Mouse (Mus musculus) gastrocnemius, postnatal 10 days (tissue): ENCODE data around the gene Cdh12. TPM values are rescaled to one million over a fixed set of nuclear protein-coding genes. Genes with fewer than 3 reads are reported as not detected.
"Not testable (repeated sequence)": the region's sequence is repeated elsewhere in the genome, so short reads cannot be mapped to it uniquely, and the experiment has no call there.

Source experiments
- DNase-seq: peaks from one replicate; pipeline ENCODE4 v3.0.0; 2021; ENCODE audit warnings: mixed read lengths
- microRNA-seq, 2 experiments: library from miRNA; unstranded; fragments of <30 nt; microRNA quantifications; one replicate each; pipeline ENCODE4 v1.2.0; 2021
- total RNA-seq, 2 experiments: library from RNA; stranded (reverse); gene quantifications; 2 replicates each; pipeline ENCODE4 v1.2.3; 2021

Cdh12 gene
- total RNA-seq, 2 experiments from 2014 or later = 0.33 TPM; not detected in 1

- DNase-seq = no peak
Measured at GRCm38 (mm10) chr15:21375871-21376270, 926.8 kb downstream of the Cdh12 start.

GRCm38 (mm10) chr15:21391442-21391841 is 942.4 kb downstream of the Cdh12 start:
- not testable (repeated sequence) for DNase-seq

- DNase-seq = no peak
Measured at GRCm38 (mm10) chr15:21393080-21393479, 944.0 kb downstream of the Cdh12 start.

- DNase-seq = no peak
Measured at GRCm38 (mm10) chr15:21405196-21405595, 956.1 kb downstream of the Cdh12 start.

GRCm38 (mm10) chr15:21407324-21408044 is 958.4 kb downstream of the Cdh12 start:
- DNase-seq = no peak

GRCm38 (mm10) chr15:21437347-21437746 is 988.3 kb downstream of the Cdh12 start:
- DNase-seq = no peak

GRCm38 (mm10) chr15:21437924-21438323 is 988.9 kb downstream of the Cdh12 start:
- no peak for DNase-seq

GRCm38 (mm10) chr15:21458098-21458497 is 1009.0 kb downstream of the Cdh12 start:
- DNase-seq = no peak

- no peak for DNase-seq
Measured at GRCm38 (mm10) chr15:21519355-21519869, 1070.3 kb downstream of the Cdh12 start.

GRCm38 (mm10) chr15:21530804-21531203 is 1081.7 kb downstream of the Cdh12 start:
- DNase-seq = no peak

GRCm38 (mm10) chr15:21536909-21537308 is 1087.8 kb downstream of the Cdh12 start:
- DNase-seq = no peak

GRCm38 (mm10) chr15:21544786-21545185 is 1095.7 kb downstream of the Cdh12 start:
- DNase-seq = no peak

- no peak for DNase-seq
Measured at GRCm38 (mm10) chr15:21555981-21556380, 1106.9 kb downstream of the Cdh12 start.

- DNase-seq = no peak
Measured at GRCm38 (mm10) chr15:21566314-21567051, 1117.4 kb downstream of the Cdh12 start.

GRCm38 (mm10) chr15:21604510-21604909 is 1155.4 kb downstream of the Cdh12 start:
- DNase-seq = no peak

Small RNA genes lying within 50 kb of the gene (microRNA-seq; reads per million reads assigned to microRNA genes)
- gene Gm27397 = 0 reads per million in 2 experiments

Other genes with a start within 250 kb of the Cdh12 start
- gene Acot10, start 217.5 kb downstream of the Cdh12 start, total RNA-seq = not detected